Mouse (Mus musculus) granulocyte monocyte progenitor cell, adult 5-6 weeks (primary cell): ENCODE data around the gene Pole2. TPM values are rescaled to one million over a fixed set of nuclear protein-coding genes. Genes with fewer than 3 reads are reported as not detected.
A peak's percentile ranks its signal among the peaks of the same experiment; 100 is the strongest.

Experiments used
- ATAC-seq: replicated peaks from 2 replicates; pipeline ENCODE4 v1.8.0; 2016; ENCODE audit warnings: mild to moderate bottlenecking, moderate TSS enrichment, inconsistent platforms; ENCODE audit not compliant: poor library complexity, severe bottlenecking
- total RNA-seq, 2 experiments: library from RNA; stranded (forward) in 1 of 2; stranded (reverse) in 1 of 2; fragments of 200-712, 200-1000 nt in 1 of 2; fragments of >200 nt in 1 of 2; fragmentation: Nextera tagmentation in 1 of 2; gene quantifications; 2 replicates each; pipeline ENCODE4 v1.2.3; 2014 to 2017

Gene Pole2
- total RNA-seq, 2 experiments from 2014 or later = 51.2 to 58.8 TPM

GRCm38 (mm10) chr12:69211057-69211456 is 16.9 kb downstream of the Pole2 start:
- no peak for ATAC-seq

- ATAC-seq = no peak
These were observed 17.7 kb downstream of the Pole2 start for GRCm38 (mm10) chr12:69210056-69210979.

GRCm38 (mm10) chr12:69208520-69208919 is 19.5 kb downstream of the Pole2 start:
- ATAC-seq = no peak

GRCm38 (mm10) chr12:69207926-69208325 is 20.1 kb downstream of the Pole2 start:
- ATAC-seq = no peak

GRCm38 (mm10) chr12:69207396-69207795 is 20.6 kb downstream of the Pole2 start:
- ATAC-seq = no peak

- ATAC-seq = no peak
These were observed 23.8 kb downstream of the Pole2 start, which contains the start of gene Gm49384 for GRCm38 (mm10) chr12:69204052-69204833. TSS of gene Gm49384 (minus strand) at chr12:69204267.

- no peak for ATAC-seq
These were observed 29.0 kb downstream of the Pole2 start for GRCm38 (mm10) chr12:69198985-69199384.

GRCm38 (mm10) chr12:69198164-69198535 is 29.8 kb downstream of the Pole2 start, which contains the start of gene Dnaaf2:
TSS of gene Dnaaf2 (minus strand) at chr12:69198429.
- peak; percentile 21 for ATAC-seq

GRCm38 (mm10) chr12:69197378-69198163 is 30.4 kb downstream of the Pole2 start:
- peak; percentile 59 for ATAC-seq

GRCm38 (mm10) chr12:69196444-69197377 is 31.3 kb downstream of the Pole2 start, which contains the start of gene Gm49383:
TSS of gene Gm49383 (minus strand) at chr12:69197104.
- peak; percentile 82 for ATAC-seq

GRCm38 (mm10) chr12:69192637-69193036 is 35.4 kb downstream of the Pole2 start:
- ATAC-seq = no peak

- no peak for ATAC-seq
These were observed 36.6 kb downstream of the Pole2 start for GRCm38 (mm10) chr12:69191396-69191795.

GRCm38 (mm10) chr12:69190522-69190921 is 37.5 kb downstream of the Pole2 start:
- ATAC-seq = peak; percentile 64

- ATAC-seq = no peak
These were observed 37.9 kb downstream of the Pole2 start for GRCm38 (mm10) chr12:69190074-69190473.

GRCm38 (mm10) chr12:69186811-69187471 is 41.1 kb downstream of the Pole2 start:
- no peak for ATAC-seq

- no peak for ATAC-seq
These were observed 42.6 kb downstream of the Pole2 start for GRCm38 (mm10) chr12:69185371-69185770.

- ATAC-seq = peak; percentile 43
These were observed 43.4 kb downstream of the Pole2 start for GRCm38 (mm10) chr12:69184342-69185295.
